Mouse (Mus musculus) heart, postnatal 0 days (tissue): Measurements from ENCODE around the gene Dach1. TPM values are rescaled to one million over a fixed set of nuclear protein-coding genes. Genes with fewer than 3 reads are reported as not detected.

ENCODE experiments used
- ATAC-seq: fragments of 200-750 bp; cut with Nextera tagmentation; 2 replicates; pipeline ENCODE4 v1.8.0; 2017; ENCODE audit warnings: low read depth, moderate number of reproducible peaks, moderate library complexity; ENCODE audit not compliant: insufficient read depth
- DNase-seq: peaks from one replicate; pipeline ENCODE4 v3.0.0-alpha.2; 2016; ENCODE audit warnings: low spot score
- H3K27ac ChIP-seq: fragments of 300-500 bp; sonication (generic); 2 replicates; pipeline ENCODE4 v1.5.1; 2014; ENCODE audit warnings: low read depth, mild to moderate bottlenecking
- H3K27me3 ChIP-seq: fragments of 300-500 bp; sonication (generic); 2 replicates; pipeline ENCODE4 v1.6.1; 2014; ENCODE audit warnings: low read length, mixed read lengths; ENCODE audit not compliant: control insufficient read depth, insufficient read depth
- H3K36me3 ChIP-seq: fragments of 300-500 bp; sonication (generic); replicated peaks from 2 replicates; pipeline ENCODE4 v1.6.1; 2014; ENCODE audit warnings: low read length, mixed read lengths; ENCODE audit not compliant: control insufficient read depth, insufficient read depth
- H3K4me1 ChIP-seq: fragments of 300-500 bp; sonication (generic); 2 replicates; pipeline ENCODE4 v1.6.1; 2014; ENCODE audit warnings: antibody characterized with exemption; ENCODE audit not compliant: control insufficient read depth, insufficient read depth
- H3K4me2 ChIP-seq: fragments of 300-500 bp; sonication (generic); 2 replicates; pipeline ENCODE4 v1.6.1; 2014; ENCODE audit warnings: low read depth, mild to moderate bottlenecking, low read length, moderate library complexity
- H3K4me3 ChIP-seq: fragments of 300-500 bp; sonication (generic); 2 replicates; pipeline ENCODE4 v1.5.1; 2014; ENCODE audit warnings: low read depth, low read length
- H3K9ac ChIP-seq: fragments of 300-500 bp; sonication (generic); replicated peaks from 2 replicates; pipeline ENCODE4 v1.6.1; 2014; ENCODE audit warnings: low read depth, low read length, mixed read lengths
- H3K9me3 ChIP-seq: fragments of 300-500 bp; sonication (generic); replicated peaks from 2 replicates; pipeline ENCODE4 v1.6.1; 2016; ENCODE audit warnings: low read length; ENCODE audit not compliant: control insufficient read depth
- CTCF ChIP-seq: IDR thresholded peaks from 2 replicates; pipeline ENCODE4 v1.5.1; 2016; ENCODE audit warnings: antibody characterized with exemption, control low read depth, low read depth
- EP300 ChIP-seq: IDR thresholded peaks from 2 replicates; pipeline ENCODE4 v1.6.1; 2016; ENCODE audit warnings: antibody characterized with exemption, low read depth
- WGBS: fragments of 180-500 bp; shearing (Covaris S2); extraction: QIAGEN DNeasy Blood & Tissue Kit; methylation state at CpG from one replicate; pipeline ENCODE4 v1.1.7; 2014; 5-methylcytosine and 5-hydroxymethylcytosine counted together
- polyA plus RNA-seq: library from polyadenylated mRNA; unstranded; fragments of >200 nt; fragmentation: Nextera tagmentation; extraction: Ambion mirVana; gene quantifications from 2 replicates; pipeline ENCODE4 v1.2.1, GENCODE M21; 2015
- total RNA-seq: library from RNA; depleted of rRNA; stranded (reverse); fragments of >200 nt; gene quantifications from 2 replicates; pipeline ENCODE4 v1.2.3, GENCODE M21; 2014; ENCODE audit warnings: low replicate concordance

Dach1 gene
- total and polyA plus RNA-seq, 2 experiments from 2014 or later: 1.6 TPM

GRCm38 (mm10) chr14:98171861-98172260, 2.3 kb upstream of the Dach1 start:
- ATAC-seq (no peak), DNase-seq (no peak)
- no peak overlapping the region for H3K9ac ChIP-seq
- H3K4me2 ChIP-seq: peak overlapping the region; percentile 21
- no peaks in the 10 kb centered on the region for H3K36me3 ChIP-seq
- no peak overlapping the region for H3K27ac ChIP-seq
- no peak overlapping the region for H3K4me3 ChIP-seq
- TF ChIP-seq CTCF: no peak
- TF ChIP-seq EP300: no peak
- no peaks in the 10 kb centered on the region for H3K4me1 ChIP-seq
- no peaks in the 10 kb centered on the region for H3K9me3 ChIP-seq
- WGBS: 19% methylated on average over 5 of the region's 5 CpGs
- H3K27me3 ChIP-seq: 0 out of 2 replicates have a peak, but pooled peaks cover 4% of the 10 kb centered on the region

GRCm38 (mm10) chr14:98168908-98169401, 610 bp downstream of the Dach1 start:
- Histone ChIP-seq H3K27ac (peak overlapping the region; percentile 67), H3K9me3 (no peaks in the 10 kb centered on the region), H3K4me3 (peak overlapping the region; percentile 79), H3K36me3 (no peaks in the 10 kb centered on the region), H3K9ac (peak overlapping the region; percentile 55), H3K4me1 (no peaks in the 10 kb centered on the region), H3K4me2 (peak overlapping the region; percentile 86), H3K27me3 (0 out of 2 replicates have a peak, but pooled peaks cover 4% of the 10 kb centered on the region)
- peak; percentile 13 for ATAC-seq
- WGBS: under 1% methylated on average over 45 of the region's 45 CpGs
- TF ChIP-seq EP300 (no peak), CTCF (no peak)
- peak; percentile 30 for DNase-seq

GRCm38 (mm10) chr14:98168039-98168907, 1.3 kb downstream of the Dach1 start:
- 0 out of 2 replicates have a peak, but pooled peaks cover 4% of the 10 kb centered on the region for H3K27me3 ChIP-seq
- peak overlapping the region; percentile 79 for H3K4me3 ChIP-seq
- DNase-seq (peak; percentile 25), ATAC-seq (peak; percentile 66)
- TF ChIP-seq EP300: no peak
- TF ChIP-seq CTCF: no peak
- no peaks in the 10 kb centered on the region for H3K9me3 ChIP-seq
- H3K4me2 ChIP-seq: peak overlapping the region; percentile 86
- H3K27ac ChIP-seq: peak overlapping the region; percentile 67
- under 1% methylated on average over 48 of the region's 48 CpGs for WGBS
- H3K9ac ChIP-seq: peak overlapping the region; percentile 55
- H3K4me1 ChIP-seq: no peaks in the 10 kb centered on the region
- no peaks in the 10 kb centered on the region for H3K36me3 ChIP-seq

- Histone ChIP-seq H3K9ac (peak overlapping the region; percentile 55), H3K36me3 (no peaks in the 10 kb centered on the region), H3K4me1 (no peaks in the 10 kb centered on the region), H3K4me2 (peak overlapping the region; percentile 86), H3K27ac (peak overlapping the region; percentile 67), H3K27me3 (0 out of 2 replicates have a peak, but pooled peaks cover 4% of the 10 kb centered on the region), H3K9me3 (no peaks in the 10 kb centered on the region), H3K4me3 (peak overlapping the region; percentile 79)
- WGBS: 2% methylated on average over 33 of the region's 33 CpGs
- peak; percentile 43; the same call in 1 of the 2 replicates for ATAC-seq
- DNase-seq: no peak
- TF ChIP-seq CTCF (peak; percentile 26), EP300 (no peak)
Observed at GRCm38 (mm10) chr14:98167186-98168038, 2.2 kb downstream of the Dach1 start.

GRCm38 (mm10) chr14:98166318-98166976, 3.1 kb downstream of the Dach1 start:
- TF ChIP-seq CTCF (no peak), EP300 (no peak)
- Histone ChIP-seq H3K36me3 (no peaks in the 10 kb centered on the region), H3K27me3 (0 out of 2 replicates have a peak, but pooled peaks cover 4% of the 10 kb centered on the region), H3K4me3 (peak overlapping the region; percentile 79), H3K27ac (no peak overlapping the region; the same call in 1 of the 2 replicates), H3K4me1 (no peaks in the 10 kb centered on the region), H3K4me2 (peak overlapping the region; percentile 86), H3K9me3 (no peaks in the 10 kb centered on the region), H3K9ac (no peak overlapping the region)
- DNase-seq: no peak
- whole genome bisulfite sequencing: 70% methylated on average over 10 of the region's 10 CpGs
- ATAC-seq: no peak
